Mouse (Mus musculus): ENCODE data around the gene Gm21974.
"Not testable (repeated sequence)": the region's sequence is repeated elsewhere in the genome, so short reads cannot be mapped to it uniquely, and the experiment has no call there.

Gene Gm21974

GRCm38 (mm10) chr7:127895442-127895841 is at the start of gene Gm21974, which contains the start of gene Vkorc1:
TSS of gene Gm21974 (minus strand) at chr7:127895454.
TSS of gene Vkorc1 (minus strand) at chr7:127895617.
- in situ Hi-C loops (cut with MseI, MboI) = no loop called here

GRCm38 (mm10) chr7:127944614-127945013 is 49.4 kb upstream of the Gm21974 start:
- in situ Hi-C loops (cut with MseI, MboI) = no loop called here

GRCm38 (mm10) chr7:127942097-127942496 is 46.8 kb upstream of the Gm21974 start:
- in situ Hi-C loops (cut with MseI, MboI) = not testable (repeated sequence)

GRCm38 (mm10) chr7:127936216-127936884 is 41.1 kb upstream of the Gm21974 start:
- in situ Hi-C loops (cut with MseI, MboI) = no loop called here

- in situ Hi-C loops (cut with MseI, MboI) = no loop called here
Observed at GRCm38 (mm10) chr7:127935748-127936159, 40.5 kb upstream of the Gm21974 start.

GRCm38 (mm10) chr7:127935028-127935722 is 39.9 kb upstream of the Gm21974 start:
- in situ Hi-C loops (cut with MseI, MboI) = no loop called here

GRCm38 (mm10) chr7:127934075-127934474 is 38.8 kb upstream of the Gm21974 start:
- in situ Hi-C loops (cut with MseI, MboI) = no loop called here

GRCm38 (mm10) chr7:127932273-127933031 is 37.2 kb upstream of the Gm21974 start:
- in situ Hi-C loops (cut with MseI, MboI) = no loop called here

- in situ Hi-C loops (cut with MseI, MboI) = no loop called here
Observed at GRCm38 (mm10) chr7:127931351-127932135, 36.3 kb upstream of the Gm21974 start.

GRCm38 (mm10) chr7:127930636-127931035 is 35.4 kb upstream of the Gm21974 start:
- in situ Hi-C loops (cut with MseI, MboI) = no loop called here

- in situ Hi-C loops (cut with MseI, MboI) = no loop called here
Observed at GRCm38 (mm10) chr7:127929923-127930322, 34.7 kb upstream of the Gm21974 start, which contains the start of gene Prss8. TSS of gene Prss8 (minus strand) at chr7:127930104.

- in situ Hi-C loops (cut with MseI, MboI) = no loop called here
Observed at GRCm38 (mm10) chr7:127928596-127928995, 33.3 kb upstream of the Gm21974 start.

- in situ Hi-C loops (cut with MseI, MboI) = no loop called here
Observed at GRCm38 (mm10) chr7:127927726-127928125, 32.5 kb upstream of the Gm21974 start.

GRCm38 (mm10) chr7:127926846-127927245 is 31.6 kb upstream of the Gm21974 start:
- in situ Hi-C loops (cut with MseI, MboI) = no loop called here

GRCm38 (mm10) chr7:127926066-127926465 is 30.8 kb upstream of the Gm21974 start:
- in situ Hi-C loops (cut with MseI, MboI) = no loop called here

- in situ Hi-C loops (cut with MseI, MboI) = no loop called here
Observed at GRCm38 (mm10) chr7:127925252-127925651, 30.0 kb upstream of the Gm21974 start.

GRCm38 (mm10) chr7:127923714-127924113 is 28.5 kb upstream of the Gm21974 start:
- in situ Hi-C loops (cut with MseI, MboI) = no loop called here

GRCm38 (mm10) chr7:127922451-127923275 is 27.4 kb upstream of the Gm21974 start:
- in situ Hi-C loops (cut with MseI, MboI) = no loop called here

- in situ Hi-C loops (cut with MseI, MboI) = no loop called here
Observed at GRCm38 (mm10) chr7:127921516-127921915, 26.3 kb upstream of the Gm21974 start.

GRCm38 (mm10) chr7:127919290-127919689 is 24.0 kb upstream of the Gm21974 start:
- in situ Hi-C loops (cut with MseI, MboI) = no loop called here

GRCm38 (mm10) chr7:127918203-127918602 is 22.9 kb upstream of the Gm21974 start:
- in situ Hi-C loops (cut with MseI, MboI) = no loop called here
